Mouse (Mus musculus) G1E (cell line): ENCODE results near the gene Zic4.

Experiments used
- CTCF ChIP-seq: IDR thresholded peaks from 2 replicates; pipeline ENCODE4 v1.5.1; 2012; ENCODE audit warnings: low read depth, low read length, inconsistent platforms, mixed read lengths
- POLR2AphosphoS5 ChIP-seq: IDR thresholded peaks from 2 replicates; pipeline ENCODE4 v1.6.1; 2012; ENCODE audit warnings: low read depth, low read length, inconsistent platforms; ENCODE audit not compliant: insufficient replicate concordance

GRCm38 (mm10) chr9:91385561-91386430 lies 23.6 kb downstream of the Zic4 start:
- TF ChIP-seq CTCF (no peak), POLR2AphosphoS5 (no peak)
